Mouse (Mus musculus) testis, adult 2 months (tissue): ENCODE measurements around the gene Sdc1.

Source experiments
- CTCF ChIP-seq: fragments of 200-500 bp; IDR thresholded peaks from 2 replicates; pipeline ENCODE4 v1.5.1; 2012; ENCODE audit warnings: low read depth, mild to moderate bottlenecking, inconsistent platforms, low read length, moderate library complexity; ENCODE audit not compliant: control insufficient read depth, insufficient read depth, insufficient replicate concordance
- POLR2A ChIP-seq: fragments of 200-500 bp; IDR thresholded peaks from 2 replicates; pipeline ENCODE4 v1.6.1; 2012; ENCODE audit warnings: low read depth, mild to moderate bottlenecking, inconsistent platforms, low read length, moderate library complexity; ENCODE audit not compliant: control insufficient read depth

GRCm38 (mm10) chr12:8811894-8812560 is 40.9 kb downstream of the Sdc1 start:
- TF ChIP-seq POLR2A (no peak), CTCF (no peak)
